Mouse (Mus musculus) layer of hippocampus, adult 18-20 months (tissue): ENCODE results near the gene Nfix. TPM values are rescaled to one million over a fixed set of nuclear protein-coding genes. Genes with fewer than 3 reads are reported as not detected.

Experiments
- DNase-seq, 2 experiments: peaks; one replicate each; pipeline ENCODE4 v3.0.0; 2022; ENCODE audit warnings: low spot score in 2 of 2
- total RNA-seq, 2 experiments: library from RNA; stranded (reverse); gene quantifications; 2 replicates each; pipeline ENCODE4 v1.2.3; 2021

Nfix gene
- total RNA-seq, 2 experiments from 2014 or later = 379 to 429 TPM

GRCm38 (mm10) chr8:84740895-84741843, 59.0 kb downstream of the Nfix start:
- no peak for DNase-seq

- DNase-seq = no peak
Observed at GRCm38 (mm10) chr8:84739401-84739742, 60.8 kb downstream of the Nfix start.

- no peak for DNase-seq
Observed at GRCm38 (mm10) chr8:84738715-84739400, 61.3 kb downstream of the Nfix start.

GRCm38 (mm10) chr8:84738266-84738665, 61.9 kb downstream of the Nfix start:
- no peak for DNase-seq

- DNase-seq = peak in 1 of 2 experiments; percentile 82
Observed at GRCm38 (mm10) chr8:84737608-84738007, 62.5 kb downstream of the Nfix start.

GRCm38 (mm10) chr8:84736521-84736920, 63.6 kb downstream of the Nfix start:
- no peak for DNase-seq

- no peak for DNase-seq
Observed at GRCm38 (mm10) chr8:84735597-84735996, 64.5 kb downstream of the Nfix start.

- no peak for DNase-seq
Observed at GRCm38 (mm10) chr8:84734680-84735079, 65.5 kb downstream of the Nfix start.

GRCm38 (mm10) chr8:84733959-84734358, 66.2 kb downstream of the Nfix start:
- DNase-seq = no peak

- DNase-seq = no peak
Observed at GRCm38 (mm10) chr8:84732996-84733395, 67.1 kb downstream of the Nfix start.

GRCm38 (mm10) chr8:84732545-84732944, 67.6 kb downstream of the Nfix start:
- DNase-seq = no peak

GRCm38 (mm10) chr8:84731371-84732177, 68.6 kb downstream of the Nfix start:
- DNase-seq = no peak

- DNase-seq = no peak
Observed at GRCm38 (mm10) chr8:84730541-84731370, 69.4 kb downstream of the Nfix start.

- peak in 1 of 2 experiments; percentile 65 for DNase-seq
Observed at GRCm38 (mm10) chr8:84729921-84730362, 70.2 kb downstream of the Nfix start.

- peak in 1 of 2 experiments; percentile 66 for DNase-seq
Observed at GRCm38 (mm10) chr8:84728474-84728873, 71.7 kb downstream of the Nfix start.

GRCm38 (mm10) chr8:84725941-84726259, 74.2 kb downstream of the Nfix start:
- peak in 1 of 2 experiments; percentile 75 for DNase-seq

GRCm38 (mm10) chr8:84725246-84725940, 74.8 kb downstream of the Nfix start:
- DNase-seq = no peak

- no peak for DNase-seq
Observed at GRCm38 (mm10) chr8:84724683-84725082, 75.5 kb downstream of the Nfix start.

GRCm38 (mm10) chr8:84723571-84723900, 76.6 kb downstream of the Nfix start:
- no peak for DNase-seq
